Mouse (Mus musculus): Measurements from ENCODE around the gene Mep1a. TPM values are rescaled to one million over a fixed set of nuclear protein-coding genes. Genes with fewer than 3 reads are reported as not detected.
"Not testable (repeated sequence)": the region's sequence is repeated elsewhere in the genome, so short reads cannot be mapped to it uniquely, and the experiment has no call there.

The Mep1a gene
- total RNA-seq, 1 experiment from 2014 or later = not detected

DNA sequence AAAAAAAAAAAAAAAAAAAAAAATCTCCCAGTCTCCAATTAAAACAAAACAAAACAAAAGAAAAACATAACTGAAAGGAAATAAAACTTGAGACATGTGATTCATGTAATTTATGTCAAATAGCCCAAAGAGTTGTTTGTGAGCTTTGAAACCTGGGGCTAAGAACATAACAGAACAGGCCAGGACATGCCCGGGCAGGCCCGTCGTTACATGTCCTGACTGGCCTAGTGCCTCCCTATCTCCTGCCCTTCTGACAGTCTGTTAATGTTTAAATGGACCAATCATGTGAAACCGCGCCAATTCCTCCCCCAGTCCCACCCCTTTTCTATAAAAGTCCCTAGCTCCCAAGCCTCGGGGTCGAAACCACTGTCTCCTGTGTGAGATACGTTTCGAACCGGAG lies 12.2 kb downstream of the Mep1a start:
- ATAC-seq (replicated peaks; ENCODE audit: insufficient number of reproducible peaks, low FRiP score, low TSS enrichment, poor library complexity, severe bottlenecking) = not testable (repeated sequence)

DNA sequence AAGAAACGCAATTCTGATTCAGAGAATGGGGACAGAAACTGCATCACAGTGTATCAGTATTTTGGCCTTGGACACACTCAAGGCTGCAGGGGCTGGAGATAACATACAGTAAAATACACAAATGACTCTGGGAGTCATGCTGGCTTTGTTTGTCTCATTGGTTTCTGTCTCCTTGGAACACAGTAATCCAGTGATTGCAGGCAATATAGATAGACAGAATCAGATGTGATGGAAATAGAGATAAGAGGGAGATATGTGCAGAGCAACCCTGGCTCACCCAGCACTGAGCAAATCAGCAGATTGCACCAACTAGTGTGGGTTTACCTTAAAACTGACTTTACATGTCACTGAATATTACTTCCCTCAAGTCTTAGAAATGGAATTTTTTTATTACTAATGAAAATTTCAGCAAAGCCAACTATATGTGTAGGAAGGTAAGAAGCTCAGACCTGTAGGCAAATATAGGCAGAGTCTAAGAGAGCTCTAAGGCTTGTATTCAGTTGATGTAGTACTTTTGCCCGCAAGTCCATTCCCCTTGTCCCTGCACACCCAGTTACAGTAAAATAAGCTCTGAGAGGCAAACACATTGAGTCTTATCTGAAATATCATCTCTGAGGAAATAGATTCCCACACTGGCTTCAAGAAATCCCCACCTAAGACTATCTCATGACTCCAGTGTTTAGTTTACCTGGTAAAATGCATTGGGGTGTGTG lies 14.0 kb downstream of the Mep1a start:
- ATAC-seq (replicated peaks; ENCODE audit: insufficient number of reproducible peaks, low FRiP score, low TSS enrichment, poor library complexity, severe bottlenecking) = no peak

DNA sequence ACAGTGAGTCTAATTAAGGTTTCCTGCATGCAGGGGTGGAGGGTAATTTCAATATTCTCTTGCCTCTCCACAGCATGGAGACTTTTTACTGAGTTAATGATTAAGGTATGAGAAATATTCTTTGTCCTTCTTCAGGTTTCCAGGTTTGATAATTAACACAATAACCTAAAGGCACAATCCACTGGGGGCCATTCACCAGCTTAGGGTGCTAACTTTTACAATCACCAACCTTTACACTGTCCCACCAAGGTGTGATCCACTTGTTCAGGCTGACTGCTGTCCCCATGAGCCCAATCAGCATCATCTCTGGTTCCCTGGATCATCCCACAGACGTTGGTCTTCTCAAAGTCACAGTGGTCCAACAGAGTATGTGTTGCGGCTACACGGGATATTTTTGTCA lies 16.6 kb downstream of the Mep1a start:
- ATAC-seq (replicated peaks; ENCODE audit: insufficient number of reproducible peaks, low FRiP score, low TSS enrichment, poor library complexity, severe bottlenecking) = no peak

DNA sequence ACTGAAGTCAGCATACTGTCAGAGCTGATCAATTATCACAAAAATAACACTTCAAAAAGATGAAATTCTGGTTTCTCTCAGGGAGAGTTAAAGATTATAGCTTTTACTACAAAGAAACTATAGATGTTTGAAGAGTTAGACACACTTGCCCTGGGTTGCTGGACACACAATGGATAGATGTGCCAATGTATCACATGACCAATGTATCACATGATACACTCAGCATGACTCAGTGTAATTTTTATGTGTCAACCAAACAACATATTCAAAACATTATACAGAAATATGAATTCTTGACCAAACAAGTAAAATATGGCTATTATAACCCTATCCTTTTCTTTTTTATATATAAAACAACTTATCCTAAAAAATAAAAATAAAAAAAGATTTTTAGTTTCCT lies 25.0 kb downstream of the Mep1a start:
- no peak for ATAC-seq (replicated peaks; ENCODE audit: insufficient number of reproducible peaks, low FRiP score, low TSS enrichment, poor library complexity, severe bottlenecking)

DNA sequence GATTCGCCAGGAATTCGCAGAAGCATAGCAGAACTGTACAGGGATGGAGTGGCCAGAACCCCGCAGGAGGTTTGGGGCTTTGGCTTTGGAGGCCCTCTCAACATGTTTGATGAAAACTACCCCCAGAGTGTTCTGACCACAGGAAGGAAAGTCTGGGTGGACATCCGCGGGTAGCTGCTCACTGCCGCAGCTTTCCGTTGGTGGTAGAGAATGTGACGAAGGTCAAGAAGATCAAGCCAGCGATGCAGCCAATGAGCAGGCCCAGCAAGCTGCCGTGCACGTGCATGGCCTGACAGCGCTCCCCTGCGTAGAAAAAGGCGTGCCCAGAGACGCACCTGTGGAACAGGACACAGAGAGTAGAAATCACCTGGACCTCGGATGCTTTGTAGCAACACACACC lies 27.8 kb downstream of the Mep1a start:
- ATAC-seq (replicated peaks; ENCODE audit: insufficient number of reproducible peaks, low FRiP score, low TSS enrichment, poor library complexity, severe bottlenecking) = no peak

DNA sequence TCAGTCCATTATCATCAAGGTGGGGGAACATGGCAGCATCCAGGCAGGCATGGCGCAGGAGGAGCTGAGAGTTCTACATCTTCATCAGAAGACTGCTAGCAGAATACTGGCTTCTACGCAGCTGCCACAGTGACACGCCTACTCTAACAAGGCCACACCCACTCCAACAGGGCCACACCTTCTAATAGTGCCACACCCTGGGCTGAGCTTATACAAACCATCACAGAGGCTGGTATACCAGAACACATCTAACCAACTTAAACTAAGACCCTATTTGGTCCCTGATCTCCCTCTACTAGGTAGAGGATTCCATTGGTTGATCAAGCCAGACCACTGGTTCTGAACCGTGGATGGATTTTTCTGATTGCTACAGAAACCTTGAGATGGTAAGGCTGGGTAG lies 30.1 kb downstream of the Mep1a start:
- no peak for ATAC-seq (replicated peaks; ENCODE audit: insufficient number of reproducible peaks, low FRiP score, low TSS enrichment, poor library complexity, severe bottlenecking)

DNA sequence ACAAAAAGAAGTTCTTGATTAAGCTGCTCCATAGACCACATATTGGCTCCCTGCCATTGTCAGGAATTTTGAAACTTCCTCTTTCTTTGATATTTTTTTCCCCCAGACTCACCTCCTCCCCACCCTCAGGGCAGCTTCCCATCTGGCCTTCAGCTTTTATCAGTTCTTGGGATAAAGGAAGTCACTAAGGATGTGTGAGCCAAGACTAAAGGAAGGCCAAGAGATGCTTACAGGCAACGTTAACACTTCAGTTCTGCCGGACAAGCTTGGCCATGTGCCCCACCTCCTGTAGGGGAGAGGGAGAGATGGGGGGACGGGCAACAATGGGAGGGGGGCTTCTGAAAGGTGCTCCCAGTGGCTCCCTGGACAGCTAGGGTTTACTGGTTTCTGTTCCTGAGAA lies 32.6 kb downstream of the Mep1a start:
- ATAC-seq (replicated peaks; ENCODE audit: insufficient number of reproducible peaks, low FRiP score, low TSS enrichment, poor library complexity, severe bottlenecking) = no peak

DNA sequence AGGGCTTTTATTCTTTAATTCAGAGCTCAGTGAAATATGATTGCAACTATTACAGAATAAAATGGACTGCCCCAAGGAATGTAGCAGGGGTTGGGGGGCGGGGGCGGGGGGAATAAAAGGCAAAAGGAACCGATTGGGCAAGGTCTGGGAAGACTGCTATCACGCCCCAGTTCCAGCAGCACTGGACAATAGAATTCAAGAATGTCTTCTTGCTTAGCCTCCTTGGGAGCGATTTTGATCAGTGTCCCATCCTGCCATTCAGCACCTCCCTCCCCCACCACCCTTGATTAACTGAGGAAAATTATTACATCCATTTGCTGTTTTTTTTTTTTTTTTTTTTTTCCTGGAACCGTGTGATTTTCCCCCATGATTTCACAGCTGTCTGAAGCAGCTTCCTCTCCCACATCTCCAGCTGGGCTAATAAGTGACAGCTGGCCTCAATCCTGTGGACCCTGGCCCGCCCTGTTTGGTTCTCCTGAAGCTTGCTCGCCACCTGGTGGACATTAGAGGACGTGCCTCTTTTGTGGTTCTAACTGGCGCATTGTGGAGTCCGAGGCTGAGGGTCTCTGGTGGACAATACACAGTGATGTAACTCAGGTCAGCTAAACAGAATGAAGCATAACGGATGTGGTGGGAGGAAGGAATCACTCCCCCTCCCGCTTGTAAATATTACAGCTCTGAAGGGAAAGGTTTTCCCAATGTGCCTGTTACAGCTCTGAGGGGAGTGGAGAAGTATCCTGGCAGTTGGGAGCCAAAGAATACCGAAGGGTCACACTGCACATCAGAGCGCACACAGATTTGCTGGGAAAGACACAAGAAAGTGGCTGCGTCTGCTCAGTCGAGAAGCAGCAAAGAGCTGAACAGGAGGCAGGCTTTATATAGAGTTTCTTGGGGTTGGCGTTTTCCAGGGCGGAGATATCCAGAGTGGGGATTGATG lies 42.1 kb downstream of the Mep1a start:
- peak; percentile 43; the same call in 1 of the 2 replicates for ATAC-seq (replicated peaks; ENCODE audit: insufficient number of reproducible peaks, low FRiP score, low TSS enrichment, poor library complexity, severe bottlenecking)

DNA sequence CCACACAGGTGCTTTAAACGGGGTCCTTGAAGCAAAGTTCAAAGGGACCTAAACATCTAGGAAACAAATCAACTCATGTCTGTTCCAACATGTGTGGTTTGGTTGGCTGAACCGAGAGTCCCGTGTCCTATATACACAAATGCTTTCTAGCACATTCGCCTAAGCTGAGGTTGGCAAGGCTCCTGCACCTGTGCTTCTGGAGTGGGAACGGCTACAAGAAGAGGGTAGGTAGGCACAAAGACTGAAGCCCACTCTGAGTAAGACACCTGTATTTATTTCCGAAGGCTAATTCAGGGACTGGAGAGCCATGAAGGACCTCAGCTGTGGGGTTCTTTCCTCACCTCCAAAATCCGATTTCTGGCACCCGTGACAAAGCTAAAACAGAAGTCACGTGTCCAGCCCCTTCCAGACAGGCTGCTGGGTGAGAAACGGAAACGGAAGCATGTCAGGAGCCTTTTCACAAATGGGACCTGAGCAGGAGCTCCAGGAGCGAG lies 42.8 kb downstream of the Mep1a start:
- ATAC-seq (replicated peaks; ENCODE audit: insufficient number of reproducible peaks, low FRiP score, low TSS enrichment, poor library complexity, severe bottlenecking) = no peak

DNA sequence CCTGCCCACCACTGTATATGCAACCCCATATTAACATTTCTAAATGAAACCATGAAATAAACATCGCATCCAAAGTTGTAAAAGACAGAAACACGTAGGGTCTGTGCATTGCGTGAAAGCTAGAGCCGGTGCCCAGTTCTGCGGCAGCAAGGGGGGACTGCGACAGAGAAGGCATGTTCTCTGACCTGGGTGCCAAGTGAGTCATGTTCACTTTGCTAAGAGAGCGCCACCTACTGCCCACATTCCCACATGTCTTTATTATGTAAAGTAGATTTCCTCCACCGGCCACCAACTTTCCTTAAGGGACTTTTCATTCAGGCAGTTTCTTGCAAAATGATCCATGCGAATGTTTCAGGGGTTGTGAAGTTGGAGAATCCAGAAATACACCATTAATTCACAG lies 44.0 kb downstream of the Mep1a start:
- ATAC-seq (replicated peaks; ENCODE audit: insufficient number of reproducible peaks, low FRiP score, low TSS enrichment, poor library complexity, severe bottlenecking) = 0 out of 2 replicates have a peak, but pooled peaks have one; percentile 47

DNA sequence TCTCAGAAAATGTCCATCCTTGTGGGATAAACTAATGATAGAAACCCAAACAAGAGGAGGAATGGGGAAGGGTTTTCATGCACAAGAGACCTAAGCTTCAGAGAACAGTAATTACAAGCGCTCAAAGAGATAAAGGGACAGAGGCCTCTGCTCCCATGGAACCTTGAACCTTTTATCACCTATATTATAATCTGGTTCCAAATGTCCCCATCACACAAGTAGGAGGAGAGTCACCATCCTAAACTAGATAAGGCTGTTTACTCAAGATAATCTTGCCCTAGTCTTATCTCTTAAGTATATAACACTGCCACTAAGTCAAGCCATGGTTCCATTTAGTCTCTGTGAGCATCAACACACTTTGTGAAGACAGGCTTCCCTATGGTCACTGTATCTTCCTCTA lies 51.4 kb downstream of the Mep1a start:
- no peak for ATAC-seq (replicated peaks; ENCODE audit: insufficient number of reproducible peaks, low FRiP score, low TSS enrichment, poor library complexity, severe bottlenecking)

DNA sequence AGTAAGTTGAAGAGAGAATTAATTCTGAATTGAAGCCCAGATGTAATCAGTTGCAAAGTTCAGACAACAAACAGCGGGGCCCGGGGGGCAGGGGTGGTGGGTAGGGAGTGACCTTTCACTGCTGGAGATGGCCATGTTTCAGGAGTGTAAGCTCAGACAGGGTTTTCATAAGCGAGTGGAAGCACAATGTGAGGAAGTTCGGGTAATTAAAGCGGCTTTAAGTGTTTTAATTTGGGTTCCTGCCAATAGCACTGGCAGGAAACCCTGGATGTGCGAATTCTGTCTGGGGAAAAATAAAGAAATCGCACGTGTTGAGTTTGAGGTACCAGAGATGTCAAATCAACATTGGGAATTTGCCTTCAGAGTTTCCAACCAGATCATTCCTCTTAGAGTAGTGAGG lies 68.1 kb downstream of the Mep1a start:
- ATAC-seq (replicated peaks; ENCODE audit: insufficient number of reproducible peaks, low FRiP score, low TSS enrichment, poor library complexity, severe bottlenecking) = no peak

DNA sequence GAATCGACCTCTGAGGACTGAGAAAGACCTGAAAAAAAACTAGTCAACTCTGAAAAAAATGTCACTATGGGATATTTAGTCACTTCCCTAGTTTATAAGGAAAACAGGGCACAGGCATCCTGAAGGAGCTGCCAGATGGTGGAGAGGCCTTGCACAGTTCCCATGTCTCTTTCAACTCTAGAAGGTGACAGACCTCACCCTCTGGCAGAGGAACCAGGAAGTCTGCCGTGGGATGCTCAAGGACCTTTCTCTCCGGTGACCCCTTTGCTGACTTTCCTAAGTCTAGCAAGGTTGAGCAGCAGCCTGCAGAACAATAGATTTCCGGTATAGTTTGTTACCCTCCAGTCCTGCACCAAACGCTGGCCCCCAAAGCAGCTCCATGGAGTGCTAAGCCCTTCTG lies 70.9 kb downstream of the Mep1a start:
- ATAC-seq (replicated peaks; ENCODE audit: insufficient number of reproducible peaks, low FRiP score, low TSS enrichment, poor library complexity, severe bottlenecking) = no peak

Other genes with a start within 250 kb of the Mep1a start
- not detected in 3 replicates for gene Adgrf1, start 232.5 kb downstream of the Mep1a start, total RNA-seq (2017)
- gene Adgrf5, start 142.4 kb downstream of the Mep1a start, total RNA-seq (2017) = not detected in 3 replicates
- 0.87 to 2.3 TPM in 2 of 3 replicates, not detected in the other for gene Ankrd66, start 40.8 kb upstream of the Mep1a start, total RNA-seq (2017)
- gene Pla2g7, start 65.3 kb upstream of the Mep1a start, total RNA-seq (2017) = 148 to 346 TPM (median 288 TPM) in 3 replicates
- gene Tdrd6, start 127.5 kb upstream of the Mep1a start, total RNA-seq (2017) = 0.10 to 0.11 TPM in 2 of 3 replicates, not detected in the other
- gene Slc25a27, start 164.4 kb upstream of the Mep1a start, total RNA-seq (2017) = 2.9 to 7.9 TPM (median 5.0 TPM) in 3 replicates
- 7.6 to 17.5 TPM (median 13.2 TPM) in 3 replicates for gene Cyp39a1, start 164.6 kb upstream of the Mep1a start, total RNA-seq (2017)

Measured in monocyte, adult 5-6 weeks (primary cell).